20 mouse cellular contexts compared by ENCODE assay signal in genomic region chrX:102076886-102077765, GRCm38 (mm10). TPM values are rescaled to one million over a fixed set of nuclear protein-coding genes. Genes with fewer than 3 reads are reported as not detected.
A peak's percentile ranks its signal among the peaks of the same experiment; 100 is the strongest.
DNase-seq lines count a peak whose midpoint lies in the region; ATAC-seq and TF ChIP-seq lines count a peak whose summit lies in the region.
"Had no signal": no experiment of that assay in that cellular context is flagged by ENCODE, and none has a peak within 500 bp of the region (broad histone marks: within the 10 kb centered on the region; RNA-seq: fewer than 3 reads in every experiment).

No protein-coding gene starts in this region.

- TF ChIP-seq CTCF in layer of hippocampus, adult 2 months (conservative IDR thresholded peaks at IDR 0.05), result no peak

- H3K27ac ChIP-seq in layer of hippocampus, adult 2 months, result no peak overlapping the region
- H3K27ac ChIP-seq: embryonic facial prominence, embryonic 15.5 days; hindbrain, postnatal 0 days had no signal

- 0 out of 2 replicates have a peak, but pooled peaks have one; percentile 27 for ATAC-seq in frontal cortex, adult (ENCODE audit: low TSS enrichment)
- ATAC-seq: hindbrain, postnatal 0 days; intestine, postnatal 0 days had no signal

- H3K4me3 ChIP-seq in layer of hippocampus, adult 2 months, result no peak overlapping the region
- H3K4me3 ChIP-seq: embryonic facial prominence, embryonic 15.5 days; megakaryocyte, embryonic 14.5 days had no signal

- DNase-seq in adrenal gland, adult 2 months, result peak; percentile 25
- DNase-seq in adrenal gland, postnatal 25 days, result no peak
- DNase-seq in frontal cortex, postnatal 10 days (ENCODE audit: low spot score in 2 of 2), result no peak
- DNase-seq in layer of hippocampus, adult 2 months (ENCODE audit: low spot score in 2 of 2), result peak; percentile 43 to 49
- DNase-seq in layer of hippocampus, adult 9-10 months (ENCODE audit: low spot score), result no peak
- DNase-seq in brain, adult 2 months (ENCODE audit: low read depth, low spot score), result peak; percentile 82
- DNase-seq in testis, postnatal 14 days (ENCODE audit: low spot score), result no peak
- DNase-seq: adrenal gland, adult 8-10 months; cerebellum, adult 9-11 months; gastrocnemius, postnatal 10 days; heart, adult 18-20 months; kidney, postnatal 14 days; liver; midbrain, embryonic 14.5 days; thymus, adult 18-20 months had no signal

RNA-seq across cellular contexts. Expression of gene Rtl5, which starts 6.0 kb away (rescaled TPM):
- total RNA-seq in adrenal gland, adult 2 months (2021), result 1 to 10 TPM; 7.7 to 8.6 TPM
- 8.2 and 9.8 TPM in 2 replicates for polyA plus RNA-seq in adrenal gland, adult 2 months (2012; rRNA removed)
- 6.1 and 8.9 TPM in 2 replicates for total RNA-seq in adrenal gland, postnatal 25 days (2021)
- total RNA-seq in layer of hippocampus, adult 2 months (2021), result 1 to 10 TPM; 8.8 to 9.0 TPM

RNA-seq across cellular contexts. Expression of gene Pin4, which starts 42.1 kb away (rescaled TPM):
- 10 to 100 TPM; 65.5 to 72.8 TPM for total RNA-seq in adrenal gland, adult 2 months (2021)
- not detected in 2 replicates for polyA plus RNA-seq in adrenal gland, adult 2 months (2012; rRNA removed)
- total RNA-seq in adrenal gland, postnatal 25 days (2021), result 57.5 and 116 TPM in 2 replicates
- 10 to 100 TPM; 25.0 to 34.5 TPM for total RNA-seq in layer of hippocampus, adult 2 months (2021)

Comparison
In these comparisons a context has a peak if more than half of its experiments do, and no peak if none do; other contexts are left out.
1. DNase-seq: peak in adrenal gland, adult 2 months (single experiment), layer of hippocampus, adult 2 months (2 of 2) and brain, adult 2 months (single experiment); none in adrenal gland, postnatal 25 days (single experiment), frontal cortex, postnatal 10 days (0 of 2), layer of hippocampus, adult 9-10 months (single experiment) and testis, postnatal 14 days (single experiment).